Mouse (Mus musculus) spleen, postnatal 36 days (tissue): ENCODE data around the gene Ndufv3.
"Not testable (repeated sequence)": the region's sequence is repeated elsewhere in the genome, so short reads cannot be mapped to it uniquely, and the experiment has no call there.

Experiments used
- DNase-seq, 2 experiments: peaks; one replicate each; pipeline ENCODE4 v3.0.0; 2022; ENCODE audit warnings: low spot score in 2 of 2, mixed read lengths in 1 of 2

Ndufv3 gene

DNA sequence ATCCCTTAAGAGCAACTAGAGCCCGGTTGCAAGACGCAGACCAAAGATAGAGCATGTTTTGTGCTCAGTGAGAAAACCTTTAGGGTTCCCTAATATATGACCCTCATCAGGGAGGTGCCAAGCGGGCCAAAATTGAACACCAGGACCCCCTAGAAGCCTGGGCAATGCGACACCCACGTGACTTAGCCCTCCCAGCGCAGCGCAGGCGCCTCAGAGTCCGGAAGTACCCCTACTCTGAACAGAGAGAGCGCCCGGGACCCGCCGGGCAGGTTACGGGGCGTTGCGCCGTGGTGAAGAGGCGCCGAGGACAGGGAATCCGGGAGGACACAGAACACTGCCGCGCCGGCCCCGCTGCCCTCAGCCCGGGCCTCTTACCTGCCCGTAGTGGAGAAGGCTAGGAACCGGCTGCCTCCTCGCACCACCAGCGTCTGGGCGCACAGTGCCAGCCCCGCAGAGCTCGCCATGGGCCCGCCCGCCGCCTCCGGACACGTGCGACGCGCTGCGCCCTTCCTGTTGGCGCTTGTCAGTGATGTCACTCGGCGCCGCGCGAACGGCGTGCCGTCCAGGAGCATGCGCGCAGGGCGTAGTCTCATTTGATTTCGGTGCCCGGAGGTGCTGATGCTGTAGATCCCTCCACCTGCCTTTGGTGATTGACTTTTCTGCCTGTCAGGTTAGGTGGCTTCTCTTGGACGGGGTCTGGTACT lies 8.0 kb upstream of the Ndufv3 start:
- DNase-seq = peak; percentile 85

DNA sequence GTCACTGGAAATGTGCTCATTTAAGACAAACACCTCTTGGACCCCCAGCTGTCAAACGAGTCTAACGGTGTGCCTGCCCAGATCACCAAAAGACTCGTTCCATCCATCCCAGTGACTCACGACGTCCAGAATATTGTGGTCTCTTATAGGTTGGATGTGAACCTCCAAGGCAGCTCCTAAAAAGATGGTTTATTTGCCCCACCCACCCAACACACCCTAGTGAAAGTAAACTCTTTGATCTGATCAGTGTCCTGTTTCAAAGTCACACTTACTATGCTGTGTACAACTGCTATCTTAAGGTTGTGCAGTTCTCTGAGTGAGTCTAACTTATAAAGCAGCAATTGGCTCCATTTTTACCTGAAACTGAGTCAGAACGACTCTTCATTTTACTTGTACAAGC lies 7.3 kb upstream of the Ndufv3 start:
- no peak for DNase-seq

DNA sequence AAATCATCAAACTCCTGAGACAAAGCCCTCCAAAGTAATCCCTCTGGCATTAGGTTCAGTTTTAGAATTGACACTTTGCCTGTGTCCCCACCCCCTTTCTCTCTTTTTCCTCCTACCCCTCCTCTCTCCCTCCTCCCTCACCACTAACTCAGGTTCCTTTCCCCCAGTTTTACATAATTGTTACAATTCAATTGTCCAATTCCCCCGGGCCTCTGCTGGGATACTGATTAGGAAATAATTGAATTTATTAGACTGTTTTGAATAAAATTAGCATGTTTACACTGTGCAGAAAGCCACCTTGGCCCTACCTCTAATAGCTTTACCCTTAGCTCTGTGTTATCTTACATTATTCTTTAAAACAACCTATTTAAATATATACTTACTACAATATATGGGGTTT lies 5.2 kb upstream of the Ndufv3 start:
- DNase-seq = no peak

DNA sequence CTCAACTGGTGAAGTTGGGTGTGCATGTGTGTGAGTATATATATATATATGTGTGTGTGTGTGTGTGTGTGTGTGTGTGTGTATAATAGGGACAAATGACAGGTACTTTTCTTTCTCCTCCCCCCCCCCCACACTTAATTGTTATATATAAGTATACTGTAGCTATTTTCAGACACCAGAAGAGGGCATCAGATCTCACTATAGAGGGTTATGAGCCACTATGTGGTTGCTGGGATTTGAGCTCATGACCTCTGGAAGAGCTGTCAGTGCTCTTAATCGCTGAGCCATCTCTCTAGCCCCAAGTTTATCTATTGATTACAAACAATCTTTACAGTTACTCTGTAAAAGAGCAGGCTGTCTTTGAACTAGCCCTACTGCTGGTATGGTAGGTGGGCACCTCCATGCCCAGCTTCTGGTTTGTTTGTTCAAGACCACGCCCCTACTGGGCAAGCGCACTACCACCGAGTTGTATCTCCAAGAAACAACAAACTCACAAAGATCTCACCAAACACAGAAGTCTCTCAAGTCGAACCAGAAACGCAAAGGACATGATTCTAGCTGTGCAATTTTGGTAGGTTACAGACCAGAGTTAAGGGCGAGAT lies 470 bp upstream of the Ndufv3 start:
- no peak for DNase-seq

GRCm38 (mm10) chr17:31520895-31521294 lies 980 bp downstream of the Ndufv3 start:
- no peak for DNase-seq

GRCm38 (mm10) chr17:31521948-31522347 lies 2.0 kb downstream of the Ndufv3 start:
- no peak for DNase-seq

DNA sequence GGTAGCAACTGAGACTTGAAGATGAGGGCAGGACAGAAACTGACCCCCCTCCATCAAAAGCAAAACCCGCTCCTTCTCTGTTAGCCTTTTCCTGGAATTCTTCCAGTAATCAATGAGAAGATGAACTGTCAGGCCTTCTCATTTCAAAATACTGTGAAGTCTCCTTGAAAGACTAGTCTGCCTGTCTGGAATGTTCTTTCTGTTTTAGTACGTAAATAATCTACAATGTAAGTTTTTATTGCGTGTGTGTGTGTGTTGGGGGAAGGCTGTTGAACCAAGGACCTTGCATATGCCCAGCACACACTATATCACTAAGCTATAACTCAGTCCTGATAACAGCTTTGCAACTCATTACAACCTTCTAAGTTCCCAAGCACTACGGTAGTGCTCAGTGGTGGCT lies 5.2 kb downstream of the Ndufv3 start:
- no peak for DNase-seq

DNA sequence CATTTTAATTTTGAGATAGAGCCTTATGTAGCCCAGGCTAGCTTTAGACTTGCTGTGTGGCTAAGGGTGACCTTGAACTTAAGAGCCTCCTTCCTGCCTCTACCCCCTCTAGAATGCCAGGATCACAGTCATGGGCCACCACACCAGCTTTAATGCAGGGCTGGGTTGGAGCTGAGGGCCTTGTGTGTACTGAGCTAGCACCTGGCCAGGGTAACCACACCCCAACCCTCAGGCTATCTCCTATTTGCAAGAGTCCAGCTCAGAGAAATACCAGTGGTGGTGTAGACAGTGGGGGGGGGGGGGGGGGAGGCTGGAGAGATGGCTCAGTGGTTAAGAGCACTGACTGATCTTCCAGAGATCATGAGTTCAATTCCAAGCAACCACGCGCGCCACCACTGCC lies 5.9 kb downstream of the Ndufv3 start:
- DNase-seq = no peak

DNA sequence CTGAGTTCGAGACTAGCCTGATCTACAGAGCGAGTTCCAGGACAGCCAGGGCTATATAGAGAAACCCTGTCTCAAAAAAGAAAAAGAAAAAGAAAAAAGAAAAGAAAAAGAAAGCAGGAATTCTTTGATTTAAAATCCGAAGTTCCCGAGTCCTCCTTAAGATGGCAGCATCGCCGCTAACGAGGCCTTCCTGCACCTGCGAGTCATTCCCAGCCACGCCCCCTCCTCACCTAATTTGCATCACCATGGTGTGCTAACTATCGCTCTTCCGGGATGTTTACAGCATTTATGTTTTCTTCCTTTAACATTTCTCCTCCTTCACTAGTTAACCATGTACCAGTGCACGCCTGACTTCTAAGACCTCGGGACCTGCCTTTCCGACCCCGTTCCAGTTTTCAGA lies 9.4 kb downstream of the Ndufv3 start:
- no peak for DNase-seq

DNA sequence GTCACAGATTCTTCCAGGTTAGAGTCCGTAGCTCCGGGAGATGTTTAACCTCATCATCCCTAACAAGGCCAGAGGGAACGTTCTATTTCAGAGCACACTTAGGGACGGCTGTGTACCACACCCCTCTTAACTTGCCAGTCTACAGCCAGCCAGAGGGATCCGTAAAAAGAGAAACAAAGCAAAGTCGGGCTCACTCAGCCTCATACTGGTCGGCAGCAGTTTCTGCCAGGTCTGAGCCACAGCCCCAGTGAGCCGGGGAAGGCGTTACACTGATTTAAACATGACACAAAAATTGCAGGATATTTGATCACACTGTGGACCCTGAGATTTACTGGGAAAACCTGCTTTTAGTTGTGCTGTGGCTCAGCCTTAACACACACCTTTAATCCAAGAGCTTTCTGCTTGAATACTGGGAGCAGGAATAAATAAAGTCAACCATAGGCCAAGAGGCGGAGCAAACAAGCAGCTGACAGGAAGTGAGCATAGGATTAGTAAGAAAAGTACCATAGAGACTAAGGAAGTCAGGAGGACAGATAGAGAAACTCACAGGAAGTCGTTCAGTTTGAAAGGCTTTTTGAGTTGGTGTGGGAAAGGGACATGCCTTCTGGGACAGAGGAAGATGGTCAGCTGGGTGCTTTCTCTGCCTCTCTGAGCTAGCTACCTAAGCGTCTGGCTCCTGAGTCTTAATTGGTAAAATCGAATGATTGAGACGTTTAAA lies 11.7 kb downstream of the Ndufv3 start:
- no peak for DNase-seq

GRCm38 (mm10) chr17:31532331-31532730 lies 12.4 kb downstream of the Ndufv3 start:
- not testable (repeated sequence) for DNase-seq

GRCm38 (mm10) chr17:31535358-31535757 lies 15.4 kb downstream of the Ndufv3 start:
- no peak for DNase-seq

DNA sequence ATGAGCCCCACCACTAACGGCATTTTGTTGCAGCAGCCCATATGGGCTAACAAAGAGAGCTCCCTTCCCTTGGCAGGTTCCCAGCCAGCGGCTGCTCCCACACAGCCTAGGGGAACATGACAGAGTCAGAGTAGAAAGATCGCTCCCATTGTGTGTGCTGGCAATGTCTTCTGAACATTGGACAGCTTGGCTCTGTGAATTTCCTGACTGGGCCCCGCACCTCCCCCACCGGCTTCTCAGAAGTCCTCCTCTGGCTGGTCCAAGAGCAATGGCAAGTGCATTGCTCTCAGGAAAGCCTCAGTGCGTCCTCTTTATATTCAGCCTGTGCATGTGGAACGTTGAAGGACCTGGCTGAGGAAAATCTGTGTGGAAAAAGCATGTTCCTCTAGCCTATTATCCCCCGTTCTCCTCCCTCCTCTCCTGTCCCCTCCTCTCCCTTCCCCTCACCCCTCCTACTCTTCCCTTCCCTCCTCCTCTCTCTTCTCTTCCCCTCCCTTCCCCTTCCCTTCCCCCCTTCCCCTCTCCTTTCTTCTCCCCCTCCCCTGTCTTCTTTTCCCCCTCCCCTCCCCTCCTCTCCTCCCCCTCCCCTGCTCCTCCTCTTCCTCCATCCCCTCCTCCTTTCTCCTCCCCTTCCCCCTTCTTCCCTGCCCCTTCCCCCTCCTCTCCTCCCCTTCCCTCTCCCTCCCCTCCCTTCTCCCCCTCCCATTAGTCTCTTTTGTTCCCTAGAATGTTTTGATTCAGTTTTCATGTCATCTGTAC lies 16.1 kb downstream of the Ndufv3 start:
- no peak for DNase-seq

DNA sequence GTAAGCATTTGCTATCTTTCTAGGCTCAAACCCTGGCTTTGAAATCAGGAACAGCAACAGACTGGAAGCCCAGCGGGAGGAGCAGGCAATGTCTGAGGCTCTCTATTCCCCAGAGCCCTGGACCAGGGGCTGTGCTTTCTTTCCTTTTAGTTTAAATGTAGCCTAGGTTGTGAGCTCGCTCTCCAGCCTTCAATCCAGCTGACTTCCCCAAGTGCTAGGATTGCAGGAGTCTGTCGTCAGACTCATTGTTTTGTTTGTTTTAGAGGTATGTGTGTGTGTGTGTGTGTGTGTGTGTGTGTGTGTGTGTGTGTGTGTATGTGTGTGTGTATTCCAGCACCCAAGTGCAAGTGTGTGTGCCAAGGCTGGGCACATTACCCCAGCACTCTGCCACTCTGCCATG lies 20.2 kb downstream of the Ndufv3 start:
- no peak for DNase-seq

DNA sequence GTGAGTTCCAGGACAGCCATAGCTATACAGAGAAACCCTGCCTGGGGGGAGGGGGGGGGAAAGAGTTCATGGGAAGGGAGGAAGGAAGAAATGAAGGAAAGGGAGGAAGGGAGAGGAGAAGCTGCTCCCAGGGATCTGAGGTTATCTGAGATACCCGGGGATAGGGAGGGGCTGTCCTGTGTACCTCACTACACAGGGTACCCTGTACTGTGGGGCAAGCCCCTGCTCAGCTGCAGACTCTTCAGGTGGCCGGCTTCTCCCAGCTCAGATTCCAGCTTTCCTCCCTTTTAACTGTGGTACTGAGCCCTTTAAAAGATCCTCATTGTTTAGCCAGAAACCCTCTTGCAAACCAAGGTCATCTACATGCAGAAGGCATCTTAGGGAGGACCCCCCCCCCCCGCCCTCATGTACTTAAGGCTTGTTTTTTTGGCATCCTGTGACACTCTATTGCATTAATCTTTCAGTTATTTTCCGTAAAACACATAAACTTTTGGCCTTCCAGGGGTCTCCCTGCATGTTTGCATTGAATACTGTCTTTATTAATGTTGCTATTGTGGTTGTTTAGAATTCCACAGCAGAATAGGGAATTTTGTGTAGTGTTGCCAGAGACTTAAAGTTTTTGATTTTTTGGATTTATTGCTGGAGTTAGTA lies 21.0 kb downstream of the Ndufv3 start:
- DNase-seq = no peak

- no peak for DNase-seq
Observed at GRCm38 (mm10) chr17:31541460-31541831, 21.5 kb downstream of the Ndufv3 start.

- no peak for DNase-seq
Observed at GRCm38 (mm10) chr17:31543574-31543973, 23.7 kb downstream of the Ndufv3 start.

DNA sequence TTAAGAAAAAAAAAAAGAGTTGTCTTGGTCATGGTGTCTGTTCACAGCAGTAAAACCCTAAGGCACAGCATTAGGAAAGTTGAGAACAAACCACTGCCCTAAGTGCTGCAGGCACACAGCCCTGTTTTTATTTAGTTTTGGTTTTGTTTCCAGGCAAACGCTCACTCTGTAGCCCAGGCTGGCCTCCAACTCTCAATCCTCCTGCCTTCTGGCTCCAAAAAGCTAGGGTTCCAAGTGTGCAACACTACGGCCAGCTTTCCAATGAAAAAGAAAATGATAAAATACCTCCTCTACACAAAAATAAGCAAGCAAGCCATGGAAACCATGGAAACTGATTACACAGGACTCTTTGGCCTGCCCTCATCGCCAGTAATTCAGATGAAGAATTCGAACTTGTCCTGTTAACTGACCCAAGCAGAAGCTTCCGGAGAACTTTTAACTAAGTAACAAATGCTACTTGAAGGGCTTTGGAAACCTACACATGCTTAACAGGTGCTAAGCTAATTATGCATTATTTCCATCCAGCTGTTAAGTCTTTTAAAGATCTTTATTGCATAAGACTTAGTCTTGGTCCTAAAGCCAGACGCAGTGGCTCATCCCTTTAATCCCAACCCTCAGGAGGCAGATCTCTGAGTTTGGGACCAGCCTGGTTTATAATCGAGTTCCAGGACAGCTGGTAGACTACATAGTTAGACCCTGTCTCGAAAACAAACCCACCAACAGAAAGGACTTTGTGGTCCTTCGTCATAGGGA lies 26.7 kb downstream of the Ndufv3 start:
- DNase-seq = no peak

- no peak for DNase-seq
Observed at GRCm38 (mm10) chr17:31547974-31548373, 28.1 kb downstream of the Ndufv3 start.

DNA sequence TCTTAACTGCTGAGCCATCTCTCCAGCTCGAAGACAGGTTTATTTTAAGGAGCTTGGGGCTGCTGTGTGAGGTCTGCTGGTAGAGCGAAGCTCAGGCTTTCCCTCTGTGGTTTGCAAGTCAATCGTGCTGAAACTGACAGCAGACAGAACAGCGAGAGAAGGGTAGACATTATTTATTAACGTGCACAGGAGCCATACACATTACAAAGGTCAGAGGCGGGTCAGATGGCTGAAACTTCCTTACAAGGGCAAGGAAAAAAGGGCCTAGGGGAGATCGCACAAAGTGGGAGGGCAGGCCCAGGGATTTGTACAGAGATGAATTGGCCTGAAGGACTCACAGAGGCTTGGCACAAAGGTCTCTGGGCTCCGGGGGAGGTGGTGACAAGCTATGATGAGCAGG lies 29.5 kb downstream of the Ndufv3 start:
- no peak for DNase-seq

DNA sequence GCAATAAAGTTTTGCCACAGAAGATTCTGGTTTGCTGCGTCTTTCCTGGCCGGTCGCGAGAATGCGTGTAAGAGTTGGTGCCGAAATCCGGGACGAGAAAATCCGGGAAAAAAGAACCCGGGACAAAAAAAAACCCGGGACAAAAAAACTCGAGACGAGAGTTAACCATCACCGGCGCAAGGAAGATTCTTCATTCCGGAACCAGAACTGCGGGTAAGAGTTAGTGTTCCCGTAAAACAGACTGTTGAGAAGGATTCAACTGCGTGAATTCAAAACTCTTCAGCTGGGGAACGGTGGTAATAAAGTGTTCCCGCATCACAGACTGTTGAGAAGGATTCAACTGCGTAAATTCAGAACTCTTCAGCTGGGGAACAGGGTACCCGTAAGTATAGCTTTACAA lies 32.7 kb downstream of the Ndufv3 start:
- DNase-seq = not testable (repeated sequence)
